Mouse (Mus musculus) small intestine, adult 2 months (tissue): ENCODE results near the gene Peli2.

ENCODE experiments used
- CTCF ChIP-seq: fragments of 200-500 bp; IDR thresholded peaks from 2 replicates; pipeline ENCODE4 v1.5.1; 2012; ENCODE audit warnings: low read depth, mild to moderate bottlenecking, control low read depth, inconsistent platforms, low read length, moderate library complexity, mixed read lengths; ENCODE audit not compliant: insufficient replicate concordance, insufficient read length; ENCODE audit errors: extremely low read depth
- POLR2A ChIP-seq: fragments of 200-500 bp; IDR thresholded peaks from 2 replicates; pipeline ENCODE4 v1.6.1; 2012; ENCODE audit warnings: low read depth, mild to moderate bottlenecking, control low read depth, inconsistent platforms, low read length, moderate library complexity

DNA sequence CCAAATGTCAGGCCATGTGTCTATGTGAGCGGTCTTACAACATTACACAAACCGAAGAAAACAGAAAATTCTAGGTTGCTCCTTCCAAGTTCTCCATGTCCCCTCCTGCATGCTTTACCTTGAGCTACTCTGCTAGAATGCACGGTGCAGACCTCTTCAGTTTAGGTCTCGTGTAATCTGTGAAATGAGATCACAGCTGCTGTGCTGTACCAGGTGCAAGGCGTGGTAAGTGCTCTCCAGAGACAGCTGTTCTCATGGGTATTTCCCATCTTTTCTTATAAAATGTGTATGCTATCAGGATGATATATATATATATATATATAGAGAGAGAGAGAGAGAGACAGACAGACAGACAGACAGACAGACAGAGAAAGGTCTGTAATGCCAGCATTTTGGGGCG, 146.1 kb downstream of the Peli2 start:
- no peak for TF ChIP-seq CTCF
- no peak for TF ChIP-seq POLR2A
